Mouse (Mus musculus): ENCODE measurements around the gene Ubap1l.

DNA sequence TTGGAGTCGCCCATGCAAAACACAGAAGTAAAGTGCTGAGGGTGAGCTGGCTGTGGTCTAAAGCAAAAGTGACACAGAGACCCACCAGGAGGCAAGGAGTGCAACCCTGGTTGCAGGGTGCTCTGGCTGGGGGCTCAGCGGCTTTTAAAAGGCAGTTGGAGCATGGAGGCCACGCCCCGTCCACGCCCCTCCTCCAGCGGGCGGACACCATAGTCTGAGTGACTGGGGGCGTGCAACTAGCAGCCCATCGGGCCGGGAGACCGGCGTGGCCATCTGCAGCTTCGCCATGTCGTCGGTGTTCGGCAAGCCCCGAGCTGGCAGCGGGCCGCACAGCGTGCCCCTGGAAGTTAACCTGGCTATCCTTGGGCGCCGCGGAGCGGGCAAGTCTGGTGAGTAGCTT lies 37.4 kb downstream of the Ubap1l start, which contains the start of gene Rasl12:
- TF ChIP-seq USF1 (IDR thresholded peaks at IDR 0.05; ENCODE audit: low read depth) (no peak), POLR2A (IDR thresholded peaks at IDR 0.05; ENCODE audit: insufficient read length, low read depth) (no peak), TCF12 (IDR thresholded peaks at IDR 0.05; ENCODE audit: insufficient read depth, poor library complexity, severe bottlenecking) (no peak), TCF3 (IDR thresholded peaks at IDR 0.05; ENCODE audit: insufficient read length, low read depth) (no peak), POLR2AphosphoS2 (IDR thresholded peaks at IDR 0.05; ENCODE audit: insufficient read length, low read depth) (no peak), SRF (IDR thresholded peaks at IDR 0.05; ENCODE audit: control insufficient read depth, insufficient read length, low read depth) (no peak), MYOD1 (IDR thresholded peaks at IDR 0.05; ENCODE audit: control insufficient read depth in 1 of 3, insufficient read length in 2 of 3, low read depth in 2 of 3) (no peak), E2F4 (IDR thresholded peaks at IDR 0.05; ENCODE audit: insufficient read depth) (no peak), MAX (IDR thresholded peaks at IDR 0.05; ENCODE audit: low read depth) (no peak), CEBPB (IDR thresholded peaks at IDR 0.05; ENCODE audit: insufficient read depth, poor library complexity, severe bottlenecking) (no peak), REST (IDR thresholded peaks at IDR 0.05; ENCODE audit: insufficient read depth, insufficient read length) (no peak), MYOG (IDR thresholded peaks at IDR 0.05; ENCODE audit: control insufficient read depth in 1 of 3, insufficient read depth in 1 of 3, insufficient read length in 2 of 3, low read depth in 2 of 3) (no peak)
